Mouse (Mus musculus): ENCODE measurements at regions not wholly inside any gene's neighbourhood (a gene's known extent, or its start where the extent isn't known, plus 50 kb on each side); places are given as distances from the start of the nearest gene placed in this dataset.

GRCm38 (mm10) chrX:167088930-167089329, 120.2 kb downstream of the Tmsb4x start:
- DNase-seq: no peak

GRCm38 (mm10) chrX:167088438-167088837, 120.7 kb downstream of the Tmsb4x start:
- no peak for DNase-seq

GRCm38 (mm10) chrX:167080821-167081220, 128.3 kb downstream of the Tmsb4x start:
- no peak for DNase-seq

- no peak for DNase-seq
Observed at GRCm38 (mm10) chrX:167069075-167069474, 140.0 kb downstream of the Tmsb4x start.

- DNase-seq: no peak
Observed at GRCm38 (mm10) chrX:167067918-167068317, 141.2 kb downstream of the Tmsb4x start.

- peak; percentile 27 for DNase-seq
Observed at GRCm38 (mm10) chrX:167063881-167064280, 145.2 kb downstream of the Tmsb4x start.

- no peak for DNase-seq
Observed at GRCm38 (mm10) chrX:167052456-167052855, 156.7 kb downstream of the Tmsb4x start.

GRCm38 (mm10) chrX:167050066-167050465, 159.0 kb downstream of the Tmsb4x start:
- no peak for DNase-seq

GRCm38 (mm10) chrX:167049191-167049968, 159.7 kb downstream of the Tmsb4x start:
- DNase-seq: no peak

- no peak for DNase-seq
Observed at GRCm38 (mm10) chrX:167037971-167038370, 171.1 kb downstream of the Tmsb4x start.

GRCm38 (mm10) chrX:167036355-167036754, 172.8 kb downstream of the Tmsb4x start:
- DNase-seq: no peak

- DNase-seq: no peak
Observed at GRCm38 (mm10) chrX:167035639-167036038, 173.5 kb downstream of the Tmsb4x start.

GRCm38 (mm10) chrX:167033091-167033490, 176.0 kb downstream of the Tmsb4x start:
- DNase-seq: no peak

- DNase-seq: no peak
Observed at GRCm38 (mm10) chrX:167032586-167032985, 176.5 kb downstream of the Tmsb4x start.

- DNase-seq: no peak
Observed at GRCm38 (mm10) chrX:167031543-167031942, 177.6 kb downstream of the Tmsb4x start.

GRCm38 (mm10) chrX:167015602-167016001, 193.5 kb downstream of the Tmsb4x start:
- DNase-seq: no peak

GRCm38 (mm10) chrX:167014322-167014721, 194.8 kb downstream of the Tmsb4x start:
- DNase-seq: no peak

GRCm38 (mm10) chrX:167012891-167013290, 196.2 kb downstream of the Tmsb4x start:
- DNase-seq: no peak

- no peak for DNase-seq
Observed at GRCm38 (mm10) chrX:167011977-167012542, 197.1 kb downstream of the Tmsb4x start.

GRCm38 (mm10) chrX:166995855-166996254, 213.3 kb downstream of the Tmsb4x start:
- DNase-seq: no peak

GRCm38 (mm10) chrX:166981003-166981402, 228.1 kb downstream of the Tmsb4x start:
- peak; percentile 2 for DNase-seq

- DNase-seq: no peak
Observed at GRCm38 (mm10) chrX:166980504-166980903, 228.6 kb downstream of the Tmsb4x start.

- DNase-seq: no peak
Observed at GRCm38 (mm10) chrX:166977029-166977428, 232.1 kb downstream of the Tmsb4x start.

GRCm38 (mm10) chrX:166971721-166972120, 237.4 kb downstream of the Tmsb4x start:
- DNase-seq: no peak
